Mouse (Mus musculus): Measurements from ENCODE around the gene Phykpl.

- no peak for TF ChIP-seq POLR2A (IDR thresholded peaks at IDR 0.05; ENCODE audit: borderline replicate concordance, extremely low read depth, insufficient read depth, insufficient read length, poor library complexity, severe bottlenecking)
- no peak for TF ChIP-seq CTCF (IDR thresholded peaks at IDR 0.05; ENCODE audit: borderline replicate concordance, extremely low read depth, insufficient read depth, insufficient read length)
Observed at GRCm38 (mm10) chr11:51633721-51634120, 49.2 kb downstream of the Phykpl start.

Measured in brain, embryonic 14.5 days (tissue).